Mouse (Mus musculus) heart, embryonic 11.5 days (tissue): ENCODE measurements around the gene Homer1. TPM values are rescaled to one million over a fixed set of nuclear protein-coding genes. Genes with fewer than 3 reads are reported as not detected.

Experiments
- ATAC-seq: fragments of 200-750 bp; cut with Nextera tagmentation; replicated peaks from 2 replicates; pipeline ENCODE4 v1.8.0; 2017; ENCODE audit warnings: moderate library complexity; ENCODE audit not compliant: insufficient number of reproducible peaks, low FRiP score, low TSS enrichment
- H3K27ac ChIP-seq: fragments of 300-500 bp; sonication (generic); 2 replicates; pipeline ENCODE4 v1.5.1; 2014; ENCODE audit warnings: mild to moderate bottlenecking, low read depth, low read length
- H3K27me3 ChIP-seq: fragments of 300-500 bp; sonication (generic); 2 replicates; pipeline ENCODE4 v1.6.1; 2014; ENCODE audit warnings: mild to moderate bottlenecking, low read length, mixed read lengths; ENCODE audit not compliant: control insufficient read depth, insufficient read depth
- H3K36me3 ChIP-seq: fragments of 300-500 bp; sonication (generic); 2 replicates; pipeline ENCODE4 v1.6.1; 2014; ENCODE audit warnings: mild to moderate bottlenecking, low read length, moderate library complexity, mixed read lengths; ENCODE audit not compliant: control insufficient read depth, insufficient read depth
- H3K4me1 ChIP-seq: fragments of 300-500 bp; sonication (generic); 2 replicates; pipeline ENCODE4 v1.6.1; 2014; ENCODE audit warnings: low read length; ENCODE audit not compliant: control insufficient read depth, insufficient read depth
- H3K4me2 ChIP-seq: fragments of 300-500 bp; sonication (generic); 2 replicates; pipeline ENCODE4 v1.6.1; 2014; ENCODE audit warnings: mild to moderate bottlenecking, moderate library complexity
- H3K4me3 ChIP-seq: fragments of 300-500 bp; sonication (generic); 2 replicates; pipeline ENCODE4 v1.5.1; 2014; ENCODE audit warnings: low read depth, low read length
- H3K9ac ChIP-seq: fragments of 300-500 bp; sonication (generic); 2 replicates; pipeline ENCODE4 v1.6.1; 2014; ENCODE audit warnings: mild to moderate bottlenecking, low read depth, low read length, moderate library complexity
- H3K9me3 ChIP-seq: fragments of 300-500 bp; sonication (generic); replicated peaks from 2 replicates; pipeline ENCODE4 v1.6.1; 2016; ENCODE audit warnings: low read length; ENCODE audit not compliant: control insufficient read depth
- WGBS: fragments of 180-500 bp; shearing (Covaris S2); extraction: QIAGEN DNeasy Blood & Tissue Kit; methylation state at CpG from one replicate; pipeline ENCODE4 v1.1.7; 2014; ENCODE audit not compliant: insufficient replicate concordance; 5-methylcytosine and 5-hydroxymethylcytosine counted together
- polyA plus RNA-seq: library from polyadenylated mRNA; unstranded; fragments of >200 nt; fragmentation: Nextera tagmentation; extraction: Ambion mirVana; gene quantifications from 2 replicates; pipeline ENCODE4 v1.2.1, GENCODE M21; 2014

Homer1 gene
- polyA plus RNA-seq, 1 experiment from 2014 or later = 17.3 TPM

DNA sequence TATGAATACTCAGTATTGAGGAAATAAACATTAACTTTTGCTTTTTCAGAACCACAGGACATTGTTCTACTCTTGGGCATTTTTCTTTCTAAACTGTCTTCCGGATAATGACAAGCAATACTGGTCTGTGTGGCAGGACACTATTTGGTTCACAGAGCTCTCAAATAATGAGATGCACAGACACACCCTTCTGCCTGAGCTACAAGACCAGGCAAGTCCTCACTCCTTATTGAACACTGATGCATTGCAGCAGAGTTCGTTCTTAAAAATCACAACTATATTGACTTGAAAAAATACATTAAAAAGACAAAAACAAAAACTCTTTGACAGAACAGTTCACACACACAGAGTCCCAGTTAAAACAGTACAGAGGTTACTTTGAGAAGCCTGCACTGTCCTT is 123.8 kb downstream of the Homer1 start:
- Histone ChIP-seq H3K9me3 (no peaks in the 10 kb centered on the region), H3K4me3 (no peak overlapping the region), H3K36me3 (no peaks in the 10 kb centered on the region), H3K27ac (no peak overlapping the region), H3K4me1 (no peaks in the 10 kb centered on the region), H3K9ac (no peak overlapping the region), H3K27me3 (no peaks in the 10 kb centered on the region), H3K4me2 (no peak overlapping the region)
- 82% methylated on average over 2 of the region's 2 CpGs for WGBS
- no peak for ATAC-seq

DNA sequence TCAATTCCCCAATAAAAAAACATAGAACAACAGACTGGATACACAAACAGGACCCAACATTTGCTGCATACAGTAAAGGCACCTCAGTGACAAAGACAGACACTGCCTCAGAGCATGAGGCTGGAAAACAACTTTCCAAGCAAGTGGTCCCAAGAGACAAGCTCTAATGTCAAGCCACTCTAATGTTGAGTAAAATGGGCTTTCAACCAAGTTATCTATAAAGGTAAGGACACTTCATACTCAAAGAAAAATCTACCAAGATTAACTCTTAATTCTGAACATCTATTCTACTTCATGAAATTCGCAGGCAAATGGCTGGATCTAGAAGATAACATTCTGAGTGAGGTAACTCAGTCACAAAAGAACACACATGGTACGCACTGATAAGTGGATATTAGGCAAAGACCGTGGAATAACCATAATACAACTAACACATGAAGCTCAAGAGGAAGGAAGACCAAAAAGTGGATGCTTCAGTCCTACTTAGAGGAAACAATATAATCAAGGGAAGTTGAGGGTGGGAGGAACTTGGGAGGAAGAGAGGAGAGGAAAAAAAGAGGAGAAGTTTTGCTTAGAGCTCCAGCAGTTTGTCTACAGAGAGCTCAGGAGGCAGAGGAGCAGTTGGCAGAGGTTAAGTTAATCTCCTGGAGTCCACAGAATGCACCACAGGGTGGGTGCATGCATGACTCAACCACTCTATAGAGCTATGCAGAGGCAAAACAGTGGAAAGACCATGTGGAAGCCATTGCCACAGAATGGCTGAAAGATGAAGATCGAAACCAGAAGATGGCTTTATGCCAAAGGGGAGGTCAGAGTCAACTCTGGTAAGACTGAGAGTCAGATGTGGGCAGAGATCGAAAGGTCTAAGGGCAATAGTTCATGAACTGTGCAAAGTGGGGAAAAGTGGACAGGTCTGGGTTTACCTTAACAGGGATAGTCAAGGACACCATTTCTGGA is 128.8 kb downstream of the Homer1 start:
- Histone ChIP-seq H3K27me3 (no peaks in the 10 kb centered on the region), H3K4me3 (no peak overlapping the region), H3K36me3 (peaks cover 2% of the 10 kb centered on the region; the same call in 1 of the 2 replicates), H3K4me2 (no peak overlapping the region), H3K9ac (no peak overlapping the region), H3K27ac (peak overlapping the region; percentile 70), H3K4me1 (no peaks in the 10 kb centered on the region), H3K9me3 (no peaks in the 10 kb centered on the region)
- ATAC-seq = peak; percentile 84
- 84% methylated on average over 5 of the region's 5 CpGs for WGBS

DNA sequence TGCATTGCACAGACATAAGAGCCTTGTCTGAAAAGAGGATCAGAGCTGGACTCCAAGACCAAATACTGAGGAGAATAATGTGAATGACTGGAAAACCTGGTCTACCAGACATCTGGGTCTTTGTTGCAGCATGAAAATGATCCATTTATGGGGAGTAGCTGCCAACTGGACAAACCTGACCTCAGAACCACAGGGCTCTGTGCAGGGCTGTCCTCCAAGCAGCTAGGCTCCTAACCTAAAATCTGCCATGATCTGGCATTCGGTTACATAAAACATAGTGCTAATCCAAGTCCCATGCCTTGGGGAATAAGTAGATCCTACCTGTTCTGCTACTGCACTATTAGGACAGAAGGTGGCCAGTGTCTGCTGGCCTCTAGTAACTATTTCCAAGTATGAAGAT is 129.8 kb downstream of the Homer1 start:
- WGBS = 92% methylated on average over 1 of the region's 1 CpGs
- Histone ChIP-seq H3K27ac (peak overlapping the region; percentile 70), H3K4me3 (no peak overlapping the region), H3K9me3 (no peaks in the 10 kb centered on the region), H3K27me3 (no peaks in the 10 kb centered on the region), H3K36me3 (peaks cover 2% of the 10 kb centered on the region; the same call in 1 of the 2 replicates), H3K9ac (no peak overlapping the region), H3K4me1 (no peaks in the 10 kb centered on the region), H3K4me2 (no peak overlapping the region)
- no peak for ATAC-seq

- H3K4me3 ChIP-seq = no peak overlapping the region
- 91% methylated on average over 3 of the region's 3 CpGs for WGBS
- H3K4me2 ChIP-seq = no peak overlapping the region
- ATAC-seq = peak; percentile 77; the same call in 1 of the 2 replicates
- H3K27ac ChIP-seq = no peak overlapping the region
- no peaks in the 10 kb centered on the region for H3K4me1 ChIP-seq
- H3K9me3 ChIP-seq = no peaks in the 10 kb centered on the region
- peaks cover 16% of the 10 kb centered on the region for H3K36me3 ChIP-seq
- no peak overlapping the region for H3K9ac ChIP-seq
- no peaks in the 10 kb centered on the region for H3K27me3 ChIP-seq
Measured at GRCm38 (mm10) chr13:93440167-93440566, 140.7 kb downstream of the Homer1 start.

GRCm38 (mm10) chr13:93453275-93453674 is 153.8 kb downstream of the Homer1 start:
- H3K27me3 ChIP-seq = no peaks in the 10 kb centered on the region
- no peak overlapping the region for H3K27ac ChIP-seq
- ATAC-seq = no peak
- H3K4me1 ChIP-seq = no peaks in the 10 kb centered on the region
- 93% methylated on average over 6 of the region's 6 CpGs for WGBS
- no peaks in the 10 kb centered on the region for H3K9me3 ChIP-seq
- H3K36me3 ChIP-seq = 0 out of 2 replicates have a peak, but pooled peaks cover 12% of the 10 kb centered on the region
- H3K4me2 ChIP-seq = no peak overlapping the region
- H3K9ac ChIP-seq = no peak overlapping the region
- no peak overlapping the region for H3K4me3 ChIP-seq

Other genes starting within 250 kb of the Homer1 start
- 4.6 and 5.0 TPM in 2 replicates for gene Cmya5, start 154.9 kb upstream of the Homer1 start, polyA plus RNA-seq
- 56.3 and 59.3 TPM in 2 replicates for gene Tent2, start 107.2 kb upstream of the Homer1 start, polyA plus RNA-seq
- 3.3 and 5.8 TPM in 2 replicates for gene Jmy, start 200.2 kb downstream of the Homer1 start, polyA plus RNA-seq